Mouse (Mus musculus) mouse embryonic stem cell (cell line): ENCODE results near the gene Prrc2a.
"Not testable (repeated sequence)": the region's sequence is repeated elsewhere in the genome, so short reads cannot be mapped to it uniquely, and the experiment has no call there.

Experiments
- in situ Hi-C, 2 experiments: fragments of 300-500 bp; cut with MboI; formaldehyde crosslinking; loops; 1 replicate in 1 of 2; 3 replicates in 1 of 2; pipeline ENCODE4 v1.14.3; 2019 to 2020; ENCODE audit warnings: low sequenced_read_pairs in 2 of 2, low pct_unique_long_range_greater_than_20kb in 1 of 2, mixed read lengths in 1 of 2; ENCODE audit not compliant: unreplicated experiment in 1 of 2

The Prrc2a gene

DNA sequence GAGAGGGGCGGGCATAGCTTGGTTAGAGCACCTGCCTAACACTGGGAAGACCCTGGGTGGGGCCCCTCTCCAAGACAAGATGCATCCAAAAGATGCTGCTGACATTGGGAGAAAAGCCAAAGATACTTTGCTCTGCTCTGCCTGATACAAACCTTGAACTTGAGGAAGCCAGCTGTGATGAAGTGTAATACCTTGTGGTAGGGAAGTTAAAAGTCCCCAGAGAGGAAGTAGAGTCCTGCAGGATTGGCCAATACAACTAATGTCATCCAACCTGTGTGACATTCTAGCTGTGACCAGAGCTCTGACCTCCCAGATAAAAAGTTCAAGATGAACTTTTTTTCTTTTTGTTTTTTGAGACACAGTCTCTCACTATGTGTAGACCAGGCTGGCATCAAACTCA is 39.6 kb downstream of the Prrc2a start:
- in situ Hi-C loops: no loop called here

DNA sequence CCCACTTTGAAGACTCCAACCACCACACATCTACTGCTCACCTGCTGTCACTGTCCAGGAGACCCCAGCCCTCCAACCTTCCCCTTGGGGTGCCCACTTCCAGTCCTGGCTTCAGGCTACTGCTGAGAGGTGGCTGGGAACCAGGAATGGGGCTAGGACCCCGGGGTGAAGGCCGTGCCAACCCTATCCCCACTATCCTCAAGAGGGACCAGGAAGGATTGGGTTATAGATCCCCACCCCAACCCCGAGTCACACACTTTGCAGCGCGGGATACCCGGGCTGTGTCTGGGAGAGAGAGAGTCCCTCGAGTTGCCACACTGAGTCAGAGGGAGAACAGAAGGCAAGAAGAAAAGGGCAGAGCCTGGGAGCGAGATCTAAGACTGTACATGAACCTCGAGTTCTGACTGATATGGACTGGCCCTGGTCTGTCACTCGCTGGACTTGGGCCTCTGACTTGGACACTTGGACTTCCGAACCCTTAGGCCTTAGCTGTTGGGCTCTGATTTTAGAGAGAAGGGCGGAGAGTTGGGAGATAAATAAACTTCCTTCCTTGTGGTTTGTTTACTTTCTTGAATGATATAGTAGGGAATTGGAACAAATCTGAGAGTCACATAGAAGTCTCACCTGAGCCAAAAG is 40.3 kb downstream of the Prrc2a start:
- in situ Hi-C loops: not testable (repeated sequence)

DNA sequence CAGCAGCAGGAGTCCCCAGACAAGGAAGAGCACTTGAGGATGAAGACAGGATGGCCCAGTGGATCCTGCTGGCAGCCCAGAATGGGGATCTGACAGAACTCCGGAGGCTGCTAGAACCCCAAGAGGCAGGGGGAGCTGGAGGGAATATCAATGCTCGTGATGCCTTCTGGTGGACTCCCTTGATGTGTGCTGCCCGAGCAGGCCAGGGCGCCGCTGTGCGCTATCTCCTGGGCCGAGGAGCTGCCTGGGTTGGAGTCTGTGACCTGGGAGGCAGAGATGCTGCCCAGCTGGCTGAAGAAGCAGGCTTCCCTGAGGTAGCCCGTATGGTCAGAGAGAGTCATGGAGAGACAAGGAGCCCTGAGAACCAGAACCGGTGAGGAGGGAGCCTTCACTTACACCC is 41.4 kb downstream of the Prrc2a start:
- in situ Hi-C loops: not testable (repeated sequence)

- in situ Hi-C loops: no loop called here
Observed at GRCm38 (mm10) chr17:35121871-35122303, 42.8 kb downstream of the Prrc2a start, which contains the start of gene Csnk2b. Gene Csnk2b, minus strand, starts transcription at chr17:35122053.

DNA sequence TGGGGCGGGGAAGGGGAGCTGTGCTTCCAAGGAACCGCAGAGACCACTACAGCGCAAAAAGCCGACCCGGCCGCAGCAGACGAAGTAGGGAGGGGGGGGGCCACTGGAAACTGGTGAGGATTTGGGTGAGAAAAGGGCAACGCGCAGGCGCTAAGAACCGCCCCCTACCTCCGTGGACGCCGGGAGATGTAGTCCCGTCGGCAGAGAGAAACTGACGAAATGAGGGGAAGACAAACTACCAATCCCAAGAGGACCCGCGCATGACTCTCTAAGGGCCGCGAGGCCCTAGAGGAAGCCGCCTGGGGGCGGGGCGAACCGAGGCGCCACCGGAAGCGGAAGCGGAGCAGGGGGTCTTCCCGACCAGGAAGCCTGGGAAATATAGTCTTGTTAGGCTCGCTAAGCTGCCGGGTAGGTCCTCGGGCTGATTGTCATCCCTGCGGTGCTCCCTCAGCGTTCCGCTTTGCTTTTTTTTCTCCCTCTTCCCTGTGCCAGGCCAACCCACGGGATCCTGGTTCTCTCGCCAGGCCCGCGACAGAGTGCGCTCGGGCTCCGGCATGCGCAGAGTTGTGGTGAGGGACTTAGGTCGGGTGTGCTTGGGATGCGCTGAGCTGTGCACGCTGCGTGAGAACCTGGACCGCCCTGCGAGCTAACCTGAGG is 43.4 kb downstream of the Prrc2a start, which contains the start of gene Gpank1:
Gene Gpank1 (plus strand): TSS at position 313 of the 657 bp plus-strand sequence.
- in situ Hi-C loops: no loop called here

GRCm38 (mm10) chr17:35120745-35121142 is 44.0 kb downstream of the Prrc2a start:
- in situ Hi-C loops: no loop called here

- in situ Hi-C loops: loop anchor here in 1 of 2 experiments (10.0 kb wide), 1 partner anchor 111 kb away; the partner anchor contains the start of gene Vars
Observed at GRCm38 (mm10) chr17:35115046-35116019, 49.4 kb downstream of the Prrc2a start, which contains the start of gene Ly6g5b. Gene Ly6g5b, minus strand, starts transcription at chr17:35115428.

GRCm38 (mm10) chr17:35111774-35112173 is 52.9 kb downstream of the Prrc2a start:
- in situ Hi-C loops: loop anchor here (5.0 to 10.0 kb wide), 2 partner anchors 89 to 107 kb away; partner anchors contain the start of gene Vars (in 1 of the 2)

DNA sequence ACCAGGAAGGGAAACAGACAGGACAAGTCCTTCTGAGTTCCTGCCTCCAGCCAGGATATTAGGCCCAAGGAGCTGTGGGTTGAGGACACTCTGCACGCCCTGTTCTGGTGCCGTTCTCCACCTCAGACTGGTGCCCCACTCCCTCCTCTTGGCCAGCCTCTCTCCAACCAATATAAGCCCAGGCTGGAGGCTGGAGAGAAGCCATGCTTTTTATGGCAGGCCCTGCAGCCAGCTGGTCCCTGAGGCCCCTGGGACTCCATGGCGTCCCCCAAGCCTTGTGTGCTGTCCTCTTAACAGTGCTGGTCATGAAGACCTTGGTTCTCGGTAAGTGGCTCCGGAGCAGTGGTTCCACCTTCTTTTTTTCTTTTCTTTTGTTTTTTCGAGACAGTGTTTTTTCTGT is 56.6 kb downstream of the Prrc2a start, which contains the start of gene Ly6g5c:
Gene Ly6g5c (plus strand): TSS at position 183 of the 400 bp plus-strand sequence.
- in situ Hi-C loops: no loop called here

- in situ Hi-C loops: no loop called here
Observed at GRCm38 (mm10) chr17:35106522-35106921, 58.2 kb downstream of the Prrc2a start.

GRCm38 (mm10) chr17:35105740-35106389 is 58.8 kb downstream of the Prrc2a start:
- in situ Hi-C loops: no loop called here

- in situ Hi-C loops: no loop called here
Observed at GRCm38 (mm10) chr17:35104754-35105153, 59.9 kb downstream of the Prrc2a start.

GRCm38 (mm10) chr17:35104079-35104478 is 60.6 kb downstream of the Prrc2a start:
- in situ Hi-C loops: no loop called here

GRCm38 (mm10) chr17:35103221-35103690 is 61.4 kb downstream of the Prrc2a start:
- in situ Hi-C loops: no loop called here

DNA sequence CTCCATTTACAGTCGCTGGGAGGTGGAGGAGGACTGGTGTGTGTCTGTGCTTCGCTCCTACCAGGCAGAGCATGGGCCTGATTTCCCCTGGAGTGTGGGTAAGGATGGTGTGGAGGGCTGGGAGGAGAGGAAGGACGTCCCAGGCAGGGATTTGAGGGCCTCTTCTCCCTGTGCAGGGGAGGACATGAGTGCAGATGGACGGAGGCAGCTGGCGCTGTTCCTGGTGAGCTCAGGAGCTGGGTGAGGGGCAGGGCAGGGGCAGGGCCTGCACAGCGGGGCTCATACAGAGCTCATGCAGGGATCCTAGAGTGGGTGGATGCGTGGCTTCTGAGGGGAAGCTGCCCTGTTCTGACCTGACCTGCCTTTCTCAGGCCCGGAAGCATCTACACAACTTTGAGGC is 62.4 kb downstream of the Prrc2a start:
- in situ Hi-C loops: no loop called here

DNA sequence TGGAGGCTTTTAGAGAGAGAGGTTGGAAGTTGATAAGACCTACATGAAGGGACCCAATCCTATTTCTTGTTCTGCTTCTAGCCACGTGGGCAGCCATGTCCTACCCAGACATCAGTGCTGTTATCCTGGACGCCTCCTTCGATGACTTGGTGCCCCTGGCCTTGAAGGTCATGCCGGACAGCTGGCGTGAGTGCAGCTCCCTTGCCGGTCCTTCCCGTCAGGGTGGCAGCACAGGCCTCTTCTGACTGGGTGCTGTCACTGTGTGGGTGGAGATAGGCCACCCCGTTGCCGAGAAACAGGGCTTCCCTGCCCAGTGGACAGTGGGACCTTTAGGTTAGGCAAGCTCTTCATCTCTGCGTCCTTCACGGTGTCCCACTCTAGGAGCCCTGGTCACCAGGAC is 63.5 kb downstream of the Prrc2a start:
- in situ Hi-C loops: no loop called here

DNA sequence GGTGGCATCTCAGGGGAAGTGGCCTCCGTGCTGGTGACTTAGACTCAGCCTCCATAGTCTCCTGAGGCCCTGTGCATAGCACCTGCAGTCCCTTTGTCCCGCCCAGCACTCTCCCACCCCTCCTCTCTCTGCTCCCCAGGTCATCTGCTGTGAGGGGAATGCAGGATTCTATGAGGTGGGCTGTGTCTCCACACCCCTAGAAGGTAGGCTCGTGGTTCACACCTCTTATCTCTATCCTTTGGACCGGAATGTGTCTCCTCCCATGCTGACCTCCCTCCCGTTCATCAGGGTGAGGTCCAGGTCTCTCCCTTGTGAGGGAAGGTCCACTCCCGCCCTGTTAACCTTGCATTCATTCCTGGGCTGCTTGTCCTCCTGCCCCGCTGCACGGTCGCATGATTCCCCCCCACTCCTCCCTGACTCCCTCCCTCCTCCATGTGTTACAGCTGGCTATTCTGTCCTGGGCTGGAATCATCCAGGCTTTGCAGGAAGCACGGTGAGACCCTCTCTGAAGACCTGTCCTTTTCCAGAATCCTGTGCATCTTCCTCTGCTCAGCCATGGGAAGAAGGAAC is 64.4 kb downstream of the Prrc2a start:
- in situ Hi-C loops: no loop called here
